Mouse (Mus musculus) MEL (cell line): Measurements from ENCODE around the gene Igsf23. TPM values are rescaled to one million over a fixed set of nuclear protein-coding genes. Genes with fewer than 3 reads are reported as not detected.

ENCODE experiments used
- DNase-seq: peaks from one replicate; pipeline ENCODE4 v3.0.0; 2011; ENCODE audit warnings: low read depth, low spot score
- H3K27ac ChIP-seq: 2 replicates; pipeline ENCODE4 v1.5.1; 2012; ENCODE audit warnings: low read depth, mild to moderate bottlenecking, control low read depth, low read length, moderate library complexity; ENCODE audit not compliant: control insufficient read depth
- H3K27me3 ChIP-seq, 2 experiments: fragments of 150-350 bp in 1 of 2; sonication (generic) in 1 of 2; 2 replicates each; pipeline ENCODE4 v1.6.1; 2012; ENCODE audit warnings: low read length in 2 of 2, mild to moderate bottlenecking in 2 of 2, improper control_type of control experiment in 1 of 2, moderate library complexity in 1 of 2; ENCODE audit not compliant: insufficient read depth in 2 of 2, control insufficient read depth in 1 of 2
- H3K36me3 ChIP-seq, 2 experiments: 2 replicates each; pipeline ENCODE4 v1.6.1; 2012 to 2014; ENCODE audit warnings: low read length in 2 of 2, improper control_type of control experiment in 1 of 2, inconsistent platforms in 1 of 2, mild to moderate bottlenecking in 1 of 2; ENCODE audit not compliant: insufficient read depth in 2 of 2, control insufficient read depth in 1 of 2
- H3K4me1 ChIP-seq, 2 experiments: fragments of 150-350 bp in 1 of 2; sonication (generic) in 1 of 2; 2 replicates each; pipeline ENCODE4 v1.6.1; 2012; ENCODE audit warnings: low read length in 2 of 2, improper control_type of control experiment in 1 of 2, mild to moderate bottlenecking in 1 of 2; ENCODE audit not compliant: insufficient read depth in 2 of 2, control insufficient read depth in 1 of 2
- H3K4me3 ChIP-seq, 2 experiments: fragments of 150-350 bp in 1 of 2; sonication (generic) in 1 of 2; 2 replicates each; pipeline ENCODE4 v1.5.1; 2012; ENCODE audit warnings: low read depth in 2 of 2, low read length in 2 of 2, mild to moderate bottlenecking in 2 of 2, moderate library complexity in 2 of 2, control low read depth in 1 of 2, improper control_type of control experiment in 1 of 2; ENCODE audit not compliant: control insufficient read depth in 1 of 2, insufficient read depth in 1 of 2
- H3K79me2 ChIP-seq: 2 replicates; pipeline ENCODE4 v1.6.1; 2012; ENCODE audit warnings: mild to moderate bottlenecking, low read length, moderate library complexity; ENCODE audit not compliant: control insufficient read depth, poor library complexity, insufficient read depth
- H3K9ac ChIP-seq: 2 replicates; pipeline ENCODE4 v1.6.1; 2012; ENCODE audit warnings: low read depth, mild to moderate bottlenecking, control low read depth, low read length, moderate library complexity; ENCODE audit not compliant: control insufficient read depth, poor library complexity, severe bottlenecking
- H3K9me3 ChIP-seq: fragments of 150-350 bp; sonication (generic); replicated peaks from 2 replicates; pipeline ENCODE4 v1.6.1; 2012; ENCODE audit warnings: mild to moderate bottlenecking, low read length, improper control_type of control experiment, moderate library complexity; ENCODE audit not compliant: insufficient read depth
- BHLHE40 ChIP-seq: IDR thresholded peaks from 2 replicates; pipeline ENCODE4 v1.6.1; 2012; ENCODE audit warnings: low read depth, mild to moderate bottlenecking, inconsistent platforms, low read length, improper control_type of control experiment, borderline replicate concordance
- CHD1 ChIP-seq: IDR thresholded peaks from 2 replicates; pipeline ENCODE4 v1.6.1; 2012; ENCODE audit warnings: low read depth, mild to moderate bottlenecking, inconsistent platforms, low read length, improper control_type of control experiment
- CHD2 ChIP-seq: IDR thresholded peaks from 2 replicates; pipeline ENCODE4 v1.6.1; 2011; ENCODE audit warnings: low read length, improper control_type of control experiment
- GATA1 ChIP-seq: IDR thresholded peaks from 2 replicates; pipeline ENCODE4 v1.6.1; 2011; ENCODE audit warnings: low read depth, low read length, improper control_type of control experiment
- HCFC1 ChIP-seq: IDR thresholded peaks from 2 replicates; pipeline ENCODE4 v1.6.1; 2012; ENCODE audit warnings: low read depth, mild to moderate bottlenecking, inconsistent platforms, low read length, improper control_type of control experiment, moderate library complexity
- JUND ChIP-seq: IDR thresholded peaks from 2 replicates; pipeline ENCODE4 v1.6.1; 2011; ENCODE audit warnings: low read depth, mild to moderate bottlenecking, improper control_type of control experiment, low read length
- MAFK ChIP-seq: IDR thresholded peaks from 2 replicates; pipeline ENCODE4 v1.6.1; 2011; ENCODE audit warnings: low read depth, mild to moderate bottlenecking, low read length, improper control_type of control experiment, borderline replicate concordance
- MAZ ChIP-seq: IDR thresholded peaks from 2 replicates; pipeline ENCODE4 v1.6.1; 2012; ENCODE audit warnings: low read depth, mild to moderate bottlenecking, inconsistent platforms, low read length, improper control_type of control experiment
- MXI1 ChIP-seq: IDR thresholded peaks from 2 replicates; pipeline ENCODE4 v1.6.1; 2011; ENCODE audit warnings: mild to moderate bottlenecking, low read depth, low read length, improper control_type of control experiment
- MYC ChIP-seq: IDR thresholded peaks from 2 replicates; pipeline ENCODE4 v1.6.1; 2011; ENCODE audit warnings: low read depth, mild to moderate bottlenecking, low read length, improper control_type of control experiment, moderate library complexity
- NELFE ChIP-seq: IDR thresholded peaks from 2 replicates; pipeline ENCODE4 v1.6.1; 2011; ENCODE audit warnings: low read depth, low read length, improper control_type of control experiment
- NRF1 ChIP-seq: IDR thresholded peaks from 2 replicates; pipeline ENCODE4 v1.6.1; 2014; ENCODE audit warnings: low read depth, mild to moderate bottlenecking, inconsistent platforms, low read length, improper control_type of control experiment, moderate library complexity; ENCODE audit not compliant: poor library complexity, insufficient read depth, severe bottlenecking
- POLR2A ChIP-seq, 2 experiments: IDR thresholded peaks; 2 replicates each; pipeline ENCODE4 v1.6.1; 2011 to 2012; ENCODE audit warnings: low read length in 2 of 2, mild to moderate bottlenecking in 2 of 2, control low read depth in 1 of 2, improper control_type of control experiment in 1 of 2, low read depth in 1 of 2, moderate library complexity in 1 of 2; ENCODE audit not compliant: control insufficient read depth in 1 of 2, insufficient read depth in 1 of 2, poor library complexity in 1 of 2
- POLR2AphosphoS5 ChIP-seq: IDR thresholded peaks from 2 replicates; pipeline ENCODE4 v1.6.1; 2012; ENCODE audit warnings: low read depth, borderline replicate concordance, mild to moderate bottlenecking, inconsistent platforms, low read length, moderate library complexity, mixed read lengths
- RAD21 ChIP-seq: IDR thresholded peaks from 2 replicates; pipeline ENCODE4 v1.6.1; 2011; ENCODE audit warnings: mild to moderate bottlenecking, low read depth, low read length, improper control_type of control experiment
- SIN3A ChIP-seq: IDR thresholded peaks from 2 replicates; pipeline ENCODE4 v1.6.1; 2012; ENCODE audit warnings: low read length, improper control_type of control experiment, inconsistent platforms
- TAL1 ChIP-seq: IDR thresholded peaks from 2 replicates; pipeline ENCODE4 v1.6.1; 2012; ENCODE audit warnings: mild to moderate bottlenecking, inconsistent platforms, low read length, moderate library complexity, mixed read lengths
- TCF12 ChIP-seq: IDR thresholded peaks from 2 replicates; pipeline ENCODE4 v1.6.1; 2014; ENCODE audit warnings: low read depth, mild to moderate bottlenecking, inconsistent platforms, low read length, improper control_type of control experiment, moderate library complexity
- USF2 ChIP-seq, 2 experiments: IDR thresholded peaks; 2 replicates each; pipeline ENCODE4 v1.6.1; 2011 to 2012; ENCODE audit warnings: improper control_type of control experiment in 2 of 2, low read length in 2 of 2, borderline replicate concordance in 1 of 2, inconsistent platforms in 1 of 2, low read depth in 1 of 2, mild to moderate bottlenecking in 1 of 2; ENCODE audit not compliant: insufficient read depth in 1 of 2
- ZC3H11A ChIP-seq: IDR thresholded peaks from 2 replicates; pipeline ENCODE4 v1.6.1; 2012; ENCODE audit warnings: low read depth, mild to moderate bottlenecking, inconsistent platforms, low read length, improper control_type of control experiment
- ZNF384 ChIP-seq: IDR thresholded peaks from 2 replicates; pipeline ENCODE4 v1.6.1; 2012; ENCODE audit warnings: low read depth, mild to moderate bottlenecking, inconsistent platforms, low read length, improper control_type of control experiment
- polyA plus RNA-seq, 2 experiments: library from polyadenylated mRNA; stranded (reverse) in 1 of 2; unstranded in 1 of 2; fragments of >175 nt in 1 of 2; fragments of >200 nt in 1 of 2; gene quantifications; 2 replicates each; pipeline versions ENCODE4 v1.2.1 to v1.2.4; 2012; ENCODE audit warnings: low replicate concordance in 2 of 2, low read depth in 1 of 2; ENCODE audit not compliant: insufficient read length in 2 of 2, insufficient read depth in 1 of 2, missing spikeins in 1 of 2
- total RNA-seq: library from RNA; depleted of rRNA; stranded (reverse); fragments of 300-350 nt; gene quantifications from 2 replicates; pipeline ENCODE4 v1.2.3, GENCODE M21; 2012

The Igsf23 gene
- total and polyA plus RNA-seq, 3 experiments, result 0.08 to 0.35 TPM; not detected in 1

DNA sequence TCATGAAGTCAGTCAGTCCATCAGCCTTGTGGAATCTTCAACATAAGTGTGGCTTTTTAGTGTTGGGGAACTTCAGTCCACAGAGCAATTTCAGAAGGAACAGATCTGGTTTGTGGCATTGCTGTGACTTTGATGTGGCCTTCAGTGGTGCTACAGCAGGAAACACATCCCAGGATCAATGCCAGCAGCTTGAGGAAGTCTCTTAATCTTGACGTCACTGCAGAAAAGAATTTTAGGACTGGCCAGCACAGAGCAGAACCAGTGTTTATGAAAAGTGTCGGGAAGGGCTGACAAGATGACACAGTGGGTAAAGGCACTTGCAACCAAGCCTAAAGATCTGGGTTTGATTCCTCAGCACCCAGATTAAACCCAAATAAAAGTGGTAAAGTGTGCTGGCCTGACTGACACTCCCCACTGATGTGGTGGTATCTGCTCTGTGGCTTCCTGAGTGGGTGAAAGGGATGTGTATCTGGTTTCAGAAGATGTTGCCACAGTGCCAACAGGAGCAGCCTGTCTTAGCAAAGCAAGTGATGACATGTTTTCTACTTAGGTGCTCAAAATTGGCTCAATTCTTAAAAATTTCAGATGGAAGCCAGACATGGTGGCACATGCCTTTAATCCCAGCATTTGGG is 23.6 kb downstream of the Igsf23 start:
- Histone ChIP-seq H3K4me1 (peaks cover 0 to under 1% of the 10 kb centered on the region in 2 experiments; a peak in 1 of 4 replicates), H3K27ac (no peak overlapping the region), H3K4me3 (no peak overlapping the region), H3K79me2 (no peaks in the 10 kb centered on the region), H3K27me3 (peaks cover 3 to 8% of the 10 kb centered on the region in 2 experiments), H3K36me3 (no peaks in the 10 kb centered on the region), H3K9me3 (no peaks in the 10 kb centered on the region), H3K9ac (no peak overlapping the region)
- TF ChIP-seq MXI1, result no peak
- no peak for TF ChIP-seq BHLHE40
- TF ChIP-seq NELFE, result no peak
- TF ChIP-seq ZC3H11A, result no peak
- TF ChIP-seq GATA1, result no peak
- no peak for TF ChIP-seq HCFC1
- no peak for TF ChIP-seq MYC
- TF ChIP-seq POLR2AphosphoS5, result no peak
- TF ChIP-seq TAL1, result no peak
- no peak for TF ChIP-seq MAZ
- TF ChIP-seq MAFK, result no peak
- no peak for TF ChIP-seq SIN3A
- TF ChIP-seq POLR2A (IDR thresholded peaks at IDR 0.05; ENCODE audit: control insufficient read depth in 1 of 2, insufficient read depth in 1 of 2, low read depth in 1 of 2, low read length in 2 of 2, poor library complexity in 1 of 2), result no peak
- no peak for TF ChIP-seq CHD2
- TF ChIP-seq ZNF384, result no peak
- no peak for TF ChIP-seq RAD21
- TF ChIP-seq USF2 (IDR thresholded peaks at IDR 0.05; ENCODE audit: borderline replicate concordance in 1 of 2, insufficient read depth in 1 of 2, low read depth in 1 of 2, low read length in 2 of 2), result no peak
- no peak for TF ChIP-seq NRF1
- DNase-seq, result no peak

DNA sequence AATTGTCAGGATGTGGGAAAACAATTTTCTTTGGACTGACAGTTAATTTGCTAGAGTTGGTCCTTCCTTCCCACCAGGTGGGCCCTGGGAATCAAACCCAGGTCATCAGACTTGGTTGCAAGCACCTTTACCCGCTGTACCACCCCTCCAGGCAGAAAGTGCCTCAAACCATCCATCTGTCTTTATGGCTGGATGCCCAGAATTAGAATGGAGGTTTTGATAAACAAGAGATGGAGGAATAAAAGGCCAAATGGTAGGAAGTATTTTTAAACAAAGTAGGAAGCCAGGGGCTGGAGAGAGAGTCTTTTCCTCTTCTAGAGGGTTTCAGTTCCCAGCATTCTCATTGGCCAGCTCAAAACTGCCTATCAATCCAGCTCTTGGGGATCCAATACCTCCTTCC is 25.2 kb downstream of the Igsf23 start:
- Histone ChIP-seq H3K4me3 (no peak overlapping the region), H3K79me2 (no peaks in the 10 kb centered on the region), H3K9ac (no peak overlapping the region), H3K9me3 (no peaks in the 10 kb centered on the region), H3K4me1 (no peaks in the 10 kb centered on the region; a peak in 1 of 4 replicates), H3K27me3 (peaks cover 3 to 8% of the 10 kb centered on the region in 2 experiments), H3K27ac (no peak overlapping the region), H3K36me3 (no peaks in the 10 kb centered on the region)
- no peak for DNase-seq
- no peak for TF ChIP-seq JUND
- TF ChIP-seq POLR2AphosphoS5, result no peak
- TF ChIP-seq TCF12, result no peak
- TF ChIP-seq CHD1, result no peak
